ENCODE assay signal across 9 mouse cellular contexts in genomic region chr14:105740889-105741288, GRCm38 (mm10).
DNase-seq lines count a peak whose midpoint lies in the region; ATAC-seq and TF ChIP-seq lines count a peak whose summit lies in the region.
"Had no signal": no experiment of that assay in that cellular context is flagged by ENCODE, and none has a peak within 500 bp of the region (broad histone marks: within the 10 kb centered on the region; RNA-seq: fewer than 3 reads in every experiment).

No protein-coding gene starts in this region.

- H3K4me2 ChIP-seq in heart, postnatal 0 days (ENCODE audit: low read depth, low read length) = no peak overlapping the region
- H3K4me2 ChIP-seq: neural tube, embryonic 13.5 days had no signal

- peak overlapping the region; percentile 65; the same call in 1 of the 2 replicates for H3K27ac ChIP-seq in heart, postnatal 0 days (ENCODE audit: low read depth)
- H3K27ac ChIP-seq: neural tube, embryonic 13.5 days had no signal

- no peak overlapping the region for H3K4me3 ChIP-seq in heart, postnatal 0 days (ENCODE audit: low read depth, low read length)
- H3K4me3 ChIP-seq: neural tube, embryonic 13.5 days had no signal

- no peaks in the 10 kb centered on the region for H3K9me3 ChIP-seq in heart, postnatal 0 days (replicated peaks; ENCODE audit: control insufficient read depth, low read length)
- H3K9me3 ChIP-seq: neural tube, embryonic 13.5 days had no signal

- H3K27me3 ChIP-seq in heart, postnatal 0 days (ENCODE audit: control insufficient read depth, insufficient read depth, low read length) = no peaks in the 10 kb centered on the region
- H3K27me3 ChIP-seq: neural tube, embryonic 13.5 days had no signal

- no peaks in the 10 kb centered on the region for H3K36me3 ChIP-seq in heart, postnatal 0 days (replicated peaks; ENCODE audit: control insufficient read depth, insufficient read depth, low read length)
- H3K36me3 ChIP-seq: neural tube, embryonic 13.5 days had no signal

- H3K9ac ChIP-seq in heart, postnatal 0 days (replicated peaks; ENCODE audit: low read depth, low read length) = no peak overlapping the region
- H3K9ac ChIP-seq: neural tube, embryonic 13.5 days had no signal

- peak; percentile 15; the same call in 1 of the 2 replicates for ATAC-seq in heart, postnatal 0 days (ENCODE audit: insufficient read depth, low read depth)

- peaks cover 14% of the 10 kb centered on the region for H3K4me1 ChIP-seq in heart, postnatal 0 days (ENCODE audit: control insufficient read depth, insufficient read depth)

- TF ChIP-seq EP300 in heart, postnatal 0 days (IDR thresholded peaks at IDR 0.05; ENCODE audit: low read depth) = 0 out of 2 replicates have a peak, but pooled peaks have one; percentile 49

- peak; percentile 52 to 60 for DNase-seq in cerebellum, postnatal 10 days
- DNase-seq in cerebellum, adult 8-10 months = no peak
- DNase-seq in adrenal gland, adult 8-10 months = peak; percentile 49
- DNase-seq in heart, postnatal 0 days (ENCODE audit: low spot score) = peak; percentile 68
- peak; percentile 33 to 37 for DNase-seq in layer of hippocampus, postnatal 36 days
- peak; percentile 84 for DNase-seq in skeletal muscle tissue, adult 2 months (ENCODE audit: low read depth, low spot score)
- no peak for DNase-seq in spleen, postnatal 14 days (ENCODE audit: low spot score in 2 of 2)
- DNase-seq in thymus, adult 18-20 months = no peak

- WGBS in heart, postnatal 0 days = 50% methylated on average over 11 of the region's 11 CpGs

- no peak for TF ChIP-seq CTCF in heart, postnatal 0 days (IDR thresholded peaks at IDR 0.05; ENCODE audit: low read depth)

Comparison
In these comparisons a context has a peak if more than half of its experiments do, and no peak if none do; other contexts are left out.
1. DNase-seq: peak in cerebellum, postnatal 10 days (2 of 2), adrenal gland, adult 8-10 months (single experiment), heart, postnatal 0 days (single experiment), layer of hippocampus, postnatal 36 days (2 of 2) and skeletal muscle tissue, adult 2 months (single experiment); none in cerebellum, adult 8-10 months (single experiment), spleen, postnatal 14 days (0 of 2) and thymus, adult 18-20 months (0 of 2).